Mouse (Mus musculus) olfactory bulb, adult 2 months (tissue): ENCODE results near the gene Fam120a.

ENCODE experiments used
- CTCF ChIP-seq: fragments of 200-500 bp; IDR thresholded peaks from 2 replicates; pipeline ENCODE4 v1.5.1; 2012; ENCODE audit warnings: low read depth, mild to moderate bottlenecking, low read length, moderate library complexity; ENCODE audit not compliant: insufficient read depth
- POLR2A ChIP-seq: fragments of 200-500 bp; IDR thresholded peaks from 2 replicates; pipeline ENCODE4 v1.6.1; 2012; ENCODE audit warnings: mild to moderate bottlenecking, low read depth, low read length, moderate library complexity; ENCODE audit not compliant: insufficient read depth

DNA sequence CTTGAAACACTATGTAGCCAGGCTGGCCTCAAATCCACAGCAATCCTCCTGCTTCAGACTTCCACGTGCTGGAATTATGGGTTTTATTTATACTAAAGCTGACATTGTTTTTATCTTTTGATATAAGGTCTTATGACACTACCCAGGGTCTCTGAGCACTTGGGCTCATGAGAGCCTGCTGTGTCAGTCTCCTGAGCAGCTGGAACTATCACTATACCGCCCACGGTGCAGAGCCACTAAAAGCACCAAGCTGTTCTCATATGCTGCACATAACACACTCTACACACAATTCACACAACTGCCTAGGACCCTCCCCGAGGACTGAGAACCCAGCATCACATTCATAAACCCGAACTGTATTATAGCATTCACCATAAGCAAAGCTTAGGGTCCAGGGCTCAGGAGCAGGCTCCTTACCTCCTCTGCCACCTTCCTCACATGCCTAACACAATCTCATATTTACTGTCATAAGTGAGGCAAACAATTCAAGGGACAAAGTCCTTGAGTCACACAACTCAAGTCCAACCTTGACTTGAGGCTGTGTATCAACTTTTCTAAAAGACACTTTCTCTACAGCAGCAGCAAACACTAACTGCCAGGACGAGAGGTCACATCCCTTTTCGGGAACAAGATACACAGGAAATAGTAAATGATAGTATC is 47.9 kb downstream of the Fam120a start:
- TF ChIP-seq POLR2A (no peak), CTCF (no peak)
